Comparison of ENCODE assay signal across 22 mouse cellular contexts in genomic region chr3:54244729-54245465, GRCm38 (mm10).
DNase-seq lines count a peak whose midpoint lies in the region; ATAC-seq and TF ChIP-seq lines count a peak whose summit lies in the region.
"Had no signal": no experiment of that assay in that cellular context is flagged by ENCODE, and none has a peak within 500 bp of the region (broad histone marks: within the 10 kb centered on the region; RNA-seq: fewer than 3 reads in every experiment).

No protein-coding gene starts in this region.

- no peaks in the 10 kb centered on the region for H3K36me3 ChIP-seq in intestine, embryonic 15.5 days
- no peaks in the 10 kb centered on the region for H3K36me3 ChIP-seq in intestine, postnatal 0 days (ENCODE audit: control insufficient read depth, insufficient read depth)
- no peaks in the 10 kb centered on the region for H3K36me3 ChIP-seq in hindbrain, embryonic 11.5 days (ENCODE audit: control insufficient read depth, insufficient read depth, low read length)
- H3K36me3 ChIP-seq: embryonic facial prominence, embryonic 13.5 days; embryonic facial prominence, embryonic 15.5 days; forebrain, embryonic 10.5 days; forebrain, embryonic 12.5 days had no signal

- peak overlapping the region; percentile 73 for H3K27ac ChIP-seq in bone marrow macrophage, adult 2 months (ENCODE audit: insufficient read depth, low read depth, low read length)
- H3K27ac ChIP-seq in intestine, embryonic 15.5 days: no peak overlapping the region
- H3K27ac ChIP-seq in intestine, postnatal 0 days (ENCODE audit: low read depth, low read length): no peak overlapping the region
- no peak overlapping the region for H3K27ac ChIP-seq in hindbrain, embryonic 11.5 days (ENCODE audit: low read depth, low read length)
- H3K27ac ChIP-seq: embryonic facial prominence, embryonic 13.5 days; embryonic facial prominence, embryonic 15.5 days; forebrain, embryonic 10.5 days; forebrain, embryonic 12.5 days had no signal

- no peak overlapping the region for H3K4me2 ChIP-seq in intestine, embryonic 15.5 days (replicated peaks)
- no peak overlapping the region for H3K4me2 ChIP-seq in intestine, postnatal 0 days (replicated peaks; ENCODE audit: low read depth)
- no peak overlapping the region for H3K4me2 ChIP-seq in hindbrain, embryonic 11.5 days (replicated peaks; ENCODE audit: low read depth, low read length)
- H3K4me2 ChIP-seq: embryonic facial prominence, embryonic 13.5 days; embryonic facial prominence, embryonic 15.5 days; forebrain, embryonic 12.5 days had no signal

- no peak overlapping the region for H3K4me3 ChIP-seq in bone marrow macrophage, adult 2 months (ENCODE audit: insufficient read depth, low read length)
- no peak overlapping the region for H3K4me3 ChIP-seq in intestine, embryonic 15.5 days (replicated peaks)
- no peak overlapping the region for H3K4me3 ChIP-seq in intestine, postnatal 0 days (ENCODE audit: low read depth, low read length)
- no peak overlapping the region for H3K4me3 ChIP-seq in hindbrain, embryonic 11.5 days (ENCODE audit: low read depth, low read length)
- H3K4me3 ChIP-seq: embryonic facial prominence, embryonic 13.5 days; embryonic facial prominence, embryonic 15.5 days; erythroblast, embryonic 14.5 days; forebrain, embryonic 10.5 days; forebrain, embryonic 12.5 days had no signal

- no peaks in the 10 kb centered on the region for H3K27me3 ChIP-seq in intestine, embryonic 15.5 days (replicated peaks)
- H3K27me3 ChIP-seq in intestine, postnatal 0 days (replicated peaks; ENCODE audit: control insufficient read depth, insufficient read depth, low read length): no peaks in the 10 kb centered on the region
- H3K27me3 ChIP-seq in hindbrain, embryonic 11.5 days (ENCODE audit: control insufficient read depth, insufficient read depth, low read length): no peaks in the 10 kb centered on the region
- H3K27me3 ChIP-seq: embryonic facial prominence, embryonic 13.5 days; embryonic facial prominence, embryonic 15.5 days; forebrain, embryonic 12.5 days had no signal

- no peak overlapping the region for H3K9ac ChIP-seq in intestine, embryonic 15.5 days
- no peak overlapping the region for H3K9ac ChIP-seq in intestine, postnatal 0 days (ENCODE audit: low read depth, low read length)
- H3K9ac ChIP-seq in hindbrain, embryonic 11.5 days (ENCODE audit: low read depth, low read length): no peak overlapping the region
- H3K9ac ChIP-seq: embryonic facial prominence, embryonic 13.5 days; embryonic facial prominence, embryonic 15.5 days; forebrain, embryonic 12.5 days had no signal

- no peak for TF ChIP-seq CTCF in bone marrow macrophage, adult 2 months (IDR thresholded peaks at IDR 0.05; ENCODE audit: low read depth, low read length)
- no peak for TF ChIP-seq CTCF in intestine, postnatal 0 days (IDR thresholded peaks at IDR 0.05; ENCODE audit: low read depth)

- peak; percentile 3 for DNase-seq in 3T3-L1 (ENCODE audit: low read depth, low spot score)
- no peak for DNase-seq in lung, postnatal 36 days
- no peak for DNase-seq in embryo, embryonic 10.5 days (ENCODE audit: low spot score)
- no peak for DNase-seq in hindbrain, embryonic 11.5 days (ENCODE audit: low spot score)
- DNase-seq: adrenal gland, postnatal 10 days; adrenal gland, postnatal 25 days; cerebellum, adult 11-12 months; cerebellum, adult 2 months; cerebellum, adult 9-10 months; cerebellum, postnatal 10 days; cerebellum, postnatal 25 days; embryo, embryonic 11 days had no signal

- peak; percentile 82 for ATAC-seq in intestine, embryonic 15.5 days
- ATAC-seq in intestine, postnatal 0 days: peak; percentile 74
- ATAC-seq in hindbrain, embryonic 11.5 days (ENCODE audit: low FRiP score): no peak
- ATAC-seq: forebrain, embryonic 14.5 days; forebrain, embryonic 16.5 days had no signal

- no peak for TF ChIP-seq POLR2A in bone marrow macrophage, adult 2 months (IDR thresholded peaks at IDR 0.05; ENCODE audit: borderline replicate concordance, low read depth, low read length)

- WGBS in intestine, embryonic 15.5 days: 68% methylated on average over 4 of the region's 4 CpGs
- WGBS in intestine, postnatal 0 days: 61% methylated on average over 4 of the region's 4 CpGs
- 86% methylated on average over 4 of the region's 4 CpGs for WGBS in hindbrain, embryonic 11.5 days

- peaks cover 5% of the 10 kb centered on the region for H3K4me1 ChIP-seq in bone marrow macrophage, adult 2 months (ENCODE audit: control insufficient read depth, insufficient read depth, low read length)
- no peaks in the 10 kb centered on the region for H3K4me1 ChIP-seq in intestine, embryonic 15.5 days (replicated peaks)
- H3K4me1 ChIP-seq in intestine, postnatal 0 days (replicated peaks; ENCODE audit: control insufficient read depth, insufficient read depth, low read length): no peaks in the 10 kb centered on the region
- no peaks in the 10 kb centered on the region for H3K4me1 ChIP-seq in hindbrain, embryonic 11.5 days (replicated peaks; ENCODE audit: control insufficient read depth, insufficient read depth, low read length)
- H3K4me1 ChIP-seq: embryonic facial prominence, embryonic 13.5 days; embryonic facial prominence, embryonic 15.5 days; forebrain, embryonic 10.5 days; forebrain, embryonic 12.5 days had no signal

- H3K9me3 ChIP-seq in intestine, embryonic 15.5 days: no peaks in the 10 kb centered on the region
- no peaks in the 10 kb centered on the region for H3K9me3 ChIP-seq in intestine, postnatal 0 days (ENCODE audit: control insufficient read depth)
- no peaks in the 10 kb centered on the region for H3K9me3 ChIP-seq in hindbrain, embryonic 11.5 days (ENCODE audit: control insufficient read depth, low read length)
- H3K9me3 ChIP-seq: embryonic facial prominence, embryonic 13.5 days; embryonic facial prominence, embryonic 15.5 days; forebrain, embryonic 10.5 days; forebrain, embryonic 12.5 days had no signal
